Mouse (Mus musculus) heart, postnatal 0 days (tissue): ENCODE measurements around the gene Olfr93. TPM values are rescaled to one million over a fixed set of nuclear protein-coding genes. Genes with fewer than 3 reads are reported as not detected.
"Not testable (repeated sequence)": the region's sequence is repeated elsewhere in the genome, so short reads cannot be mapped to it uniquely, and the experiment has no call there.

ENCODE experiments used
- ATAC-seq: fragments of 200-750 bp; cut with Nextera tagmentation; 2 replicates; pipeline ENCODE4 v1.8.0; 2017; ENCODE audit warnings: low read depth, moderate number of reproducible peaks, moderate library complexity; ENCODE audit not compliant: insufficient read depth
- DNase-seq: peaks from one replicate; pipeline ENCODE4 v3.0.0-alpha.2; 2016; ENCODE audit warnings: low spot score
- H3K27ac ChIP-seq: fragments of 300-500 bp; sonication (generic); 2 replicates; pipeline ENCODE4 v1.5.1; 2014; ENCODE audit warnings: low read depth, mild to moderate bottlenecking
- H3K27me3 ChIP-seq: fragments of 300-500 bp; sonication (generic); 2 replicates; pipeline ENCODE4 v1.6.1; 2014; ENCODE audit warnings: low read length, mixed read lengths; ENCODE audit not compliant: control insufficient read depth, insufficient read depth
- H3K36me3 ChIP-seq: fragments of 300-500 bp; sonication (generic); replicated peaks from 2 replicates; pipeline ENCODE4 v1.6.1; 2014; ENCODE audit warnings: low read length, mixed read lengths; ENCODE audit not compliant: control insufficient read depth, insufficient read depth
- H3K4me1 ChIP-seq: fragments of 300-500 bp; sonication (generic); 2 replicates; pipeline ENCODE4 v1.6.1; 2014; ENCODE audit warnings: antibody characterized with exemption; ENCODE audit not compliant: control insufficient read depth, insufficient read depth
- H3K4me2 ChIP-seq: fragments of 300-500 bp; sonication (generic); 2 replicates; pipeline ENCODE4 v1.6.1; 2014; ENCODE audit warnings: low read depth, mild to moderate bottlenecking, low read length, moderate library complexity
- H3K4me3 ChIP-seq: fragments of 300-500 bp; sonication (generic); 2 replicates; pipeline ENCODE4 v1.5.1; 2014; ENCODE audit warnings: low read depth, low read length
- H3K9ac ChIP-seq: fragments of 300-500 bp; sonication (generic); replicated peaks from 2 replicates; pipeline ENCODE4 v1.6.1; 2014; ENCODE audit warnings: low read depth, low read length, mixed read lengths
- H3K9me3 ChIP-seq: fragments of 300-500 bp; sonication (generic); replicated peaks from 2 replicates; pipeline ENCODE4 v1.6.1; 2016; ENCODE audit warnings: low read length; ENCODE audit not compliant: control insufficient read depth
- CTCF ChIP-seq: IDR thresholded peaks from 2 replicates; pipeline ENCODE4 v1.5.1; 2016; ENCODE audit warnings: antibody characterized with exemption, control low read depth, low read depth
- EP300 ChIP-seq: IDR thresholded peaks from 2 replicates; pipeline ENCODE4 v1.6.1; 2016; ENCODE audit warnings: antibody characterized with exemption, low read depth
- WGBS: fragments of 180-500 bp; shearing (Covaris S2); extraction: QIAGEN DNeasy Blood & Tissue Kit; methylation state at CpG from one replicate; pipeline ENCODE4 v1.1.7; 2014; 5-methylcytosine and 5-hydroxymethylcytosine counted together
- polyA plus RNA-seq: library from polyadenylated mRNA; unstranded; fragments of >200 nt; fragmentation: Nextera tagmentation; extraction: Ambion mirVana; gene quantifications from 2 replicates; pipeline ENCODE4 v1.2.1, GENCODE M21; 2015
- total RNA-seq: library from RNA; depleted of rRNA; stranded (reverse); fragments of >200 nt; gene quantifications from 2 replicates; pipeline ENCODE4 v1.2.3, GENCODE M21; 2014; ENCODE audit warnings: low replicate concordance

The Olfr93 gene
- total and polyA plus RNA-seq, 2 experiments from 2014 or later, result not detected

GRCm38 (mm10) chr17:37194782-37195181, 33.5 kb upstream of the Olfr93 start:
- TF ChIP-seq CTCF (no peak), EP300 (no peak)
- H3K27me3 ChIP-seq, result peaks cover 42% of the 10 kb centered on the region

DNA sequence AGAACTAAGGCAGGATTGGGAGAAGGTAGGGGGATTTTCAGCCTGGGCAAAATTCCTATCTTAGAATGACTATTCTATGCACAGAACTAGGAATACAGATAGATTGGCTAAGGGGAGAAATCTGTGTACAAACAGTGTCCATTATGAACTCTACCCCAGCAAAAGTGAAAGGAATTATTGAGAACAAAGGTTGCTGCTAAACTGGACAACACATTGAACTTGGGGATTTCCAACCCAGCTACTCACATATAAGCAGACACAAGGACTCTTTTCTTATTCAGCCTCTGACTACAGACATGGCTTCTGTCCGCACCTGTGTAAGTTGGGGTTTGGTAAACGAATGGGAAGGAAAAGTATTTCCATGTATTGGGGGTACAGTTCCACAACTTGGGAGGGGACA, 32.4 kb upstream of the Olfr93 start, which contains the start of gene Ubd:
TSS of gene Ubd (plus strand) at position 237 of the 400 bp plus-strand sequence.
- DNase-seq, result no peak
- Histone ChIP-seq H3K27me3 (peaks cover 38% of the 10 kb centered on the region), H3K4me1 (no peaks in the 10 kb centered on the region), H3K4me3 (no peak within 1 kb of the TSS), H3K9ac (no peak within 1 kb of the TSS), H3K27ac (no peak within 1 kb of the TSS), H3K36me3 (no peaks in the 10 kb centered on the region), H3K4me2 (no peak within 1 kb of the TSS), H3K9me3 (no peaks in the 10 kb centered on the region)
- no peak for ATAC-seq
- WGBS, result 74% methylated on average over 2 of the region's 2 CpGs
- TF ChIP-seq CTCF (no peak), EP300 (no peak)

More at GRCm38 (mm10) chr17:37194782-37195181, 33.5 kb upstream of the Olfr93 start:
- Histone ChIP-seq H3K4me2 (no peak overlapping the region), H3K4me3 (no peak overlapping the region), H3K36me3 (no peaks in the 10 kb centered on the region), H3K4me1 (no peaks in the 10 kb centered on the region), H3K9ac (no peak overlapping the region), H3K27ac (no peak overlapping the region), H3K9me3 (no peaks in the 10 kb centered on the region)
- no peak for ATAC-seq
- DNase-seq, result no peak
- 61% methylated on average over 5 of the region's 5 CpGs for WGBS

DNA sequence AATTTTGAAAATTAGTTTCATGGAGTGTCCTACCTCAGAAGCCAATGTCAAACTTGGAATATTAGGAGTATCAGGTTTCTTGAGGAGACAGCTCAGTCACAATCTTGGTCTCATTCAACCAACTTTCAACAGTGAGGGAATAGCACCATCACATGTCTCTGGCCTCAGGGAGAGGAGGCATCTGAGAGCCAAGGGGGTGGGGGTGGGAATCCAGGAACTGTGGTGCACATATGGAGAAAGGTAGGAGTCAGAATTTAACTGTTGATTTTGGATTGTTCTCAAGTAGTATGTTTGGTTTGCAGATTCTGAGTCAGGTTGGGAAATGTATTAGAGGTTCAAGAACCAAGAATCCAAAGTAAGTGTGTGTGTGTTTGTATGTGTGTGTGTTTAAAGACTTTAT, 31.7 kb upstream of the Olfr93 start:
- Histone ChIP-seq H3K4me2 (no peak overlapping the region), H3K36me3 (no peaks in the 10 kb centered on the region), H3K4me1 (no peaks in the 10 kb centered on the region), H3K27ac (no peak overlapping the region), H3K9me3 (no peaks in the 10 kb centered on the region), H3K9ac (no peak overlapping the region), H3K4me3 (no peak overlapping the region), H3K27me3 (peaks cover 31% of the 10 kb centered on the region)
- no peak for TF ChIP-seq CTCF
- no peak for ATAC-seq
- no peak for DNase-seq

DNA sequence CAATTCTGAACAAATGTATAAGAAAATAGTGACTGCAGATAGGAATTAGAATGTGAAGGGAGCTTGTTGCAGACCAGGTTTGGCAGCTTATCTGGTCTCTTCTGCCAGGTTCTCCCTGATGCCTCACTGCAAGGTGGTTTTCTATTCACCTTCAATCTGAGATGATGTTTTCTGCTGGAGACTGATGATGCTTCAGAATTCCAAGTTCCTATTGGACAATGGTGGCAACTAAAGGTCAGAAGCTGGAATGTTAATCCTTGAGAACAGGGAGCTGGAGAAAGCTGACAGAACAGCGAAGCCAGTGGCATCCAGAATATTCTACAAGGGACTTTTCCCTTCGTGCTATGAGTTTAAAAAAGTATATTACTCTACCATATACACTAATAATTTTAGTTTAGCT, 29.4 kb upstream of the Olfr93 start:
- DNase-seq (peak; percentile 20), ATAC-seq (no peak)
- no peaks in the 10 kb centered on the region for H3K9me3 ChIP-seq
- no peak overlapping the region for H3K4me3 ChIP-seq
- no peak overlapping the region for H3K27ac ChIP-seq
- no peaks in the 10 kb centered on the region for H3K36me3 ChIP-seq
- 34% methylated on average over 2 of the region's 2 CpGs for WGBS
- H3K4me2 ChIP-seq, result no peak overlapping the region
- no peak overlapping the region for H3K9ac ChIP-seq
- H3K4me1 ChIP-seq, result no peaks in the 10 kb centered on the region
- peaks cover 8% of the 10 kb centered on the region; the same call in 1 of the 2 replicates for H3K27me3 ChIP-seq
- TF ChIP-seq EP300, result no peak
- TF ChIP-seq CTCF, result no peak

- TF ChIP-seq CTCF (no peak), EP300 (no peak)
- Histone ChIP-seq H3K4me2 (no peak overlapping the region), H3K4me1 (no peaks in the 10 kb centered on the region), H3K4me3 (no peak overlapping the region), H3K9ac (no peak overlapping the region), H3K36me3 (no peaks in the 10 kb centered on the region), H3K9me3 (no peaks in the 10 kb centered on the region), H3K27ac (no peak overlapping the region), H3K27me3 (no peaks in the 10 kb centered on the region)
- WGBS, result 26% methylated on average over 6 of the region's 6 CpGs
- ATAC-seq, result no peak
- no peak for DNase-seq
Measured at GRCm38 (mm10) chr17:37185474-37185873, 24.2 kb upstream of the Olfr93 start.

DNA sequence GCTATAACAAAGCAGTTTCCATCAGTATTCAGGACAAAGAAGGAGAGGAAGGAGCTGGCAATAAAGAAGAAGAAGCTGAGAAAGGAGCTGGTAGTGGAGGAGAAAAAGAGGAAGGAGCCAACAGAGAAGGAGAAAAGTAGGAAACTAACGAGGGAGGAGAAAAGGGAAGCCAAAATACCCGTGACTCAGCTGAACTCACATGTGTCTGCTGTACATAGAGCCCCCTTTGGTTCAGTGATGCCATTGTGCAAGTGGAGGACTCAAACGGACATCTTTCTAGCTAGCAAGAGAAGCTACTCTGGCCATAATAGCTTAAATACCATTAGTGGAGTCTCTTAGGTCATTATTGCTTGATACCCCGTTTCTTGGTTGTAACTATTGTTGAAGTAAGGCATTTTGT, 29.9 kb downstream of the Olfr93 start:
- H3K4me3 ChIP-seq, H3K9me3 ChIP-seq, H3K4me1 ChIP-seq, H3K9ac ChIP-seq, DNase-seq, H3K4me2 ChIP-seq, ATAC-seq, H3K27ac ChIP-seq, H3K36me3 ChIP-seq, H3K27me3 ChIP-seq: not testable (repeated sequence)
- WGBS, result 61% methylated on average over 4 of the region's 4 CpGs
